Mouse (Mus musculus) NIH3T3 (cell line): ENCODE measurements at regions not wholly inside any gene's neighbourhood (a gene's known extent, or its start where the extent isn't known, plus 50 kb on each side); places are given as distances from the start of the nearest gene placed in this dataset.

Source experiments
- DNase-seq: peaks from one replicate; pipeline ENCODE4 v3.0.0-alpha.2; 2012; ENCODE audit warnings: low read depth

GRCm38 (mm10) chr17:87501098-87501497 lies 54.4 kb upstream of the Calm2 start:
- no peak for DNase-seq

DNA sequence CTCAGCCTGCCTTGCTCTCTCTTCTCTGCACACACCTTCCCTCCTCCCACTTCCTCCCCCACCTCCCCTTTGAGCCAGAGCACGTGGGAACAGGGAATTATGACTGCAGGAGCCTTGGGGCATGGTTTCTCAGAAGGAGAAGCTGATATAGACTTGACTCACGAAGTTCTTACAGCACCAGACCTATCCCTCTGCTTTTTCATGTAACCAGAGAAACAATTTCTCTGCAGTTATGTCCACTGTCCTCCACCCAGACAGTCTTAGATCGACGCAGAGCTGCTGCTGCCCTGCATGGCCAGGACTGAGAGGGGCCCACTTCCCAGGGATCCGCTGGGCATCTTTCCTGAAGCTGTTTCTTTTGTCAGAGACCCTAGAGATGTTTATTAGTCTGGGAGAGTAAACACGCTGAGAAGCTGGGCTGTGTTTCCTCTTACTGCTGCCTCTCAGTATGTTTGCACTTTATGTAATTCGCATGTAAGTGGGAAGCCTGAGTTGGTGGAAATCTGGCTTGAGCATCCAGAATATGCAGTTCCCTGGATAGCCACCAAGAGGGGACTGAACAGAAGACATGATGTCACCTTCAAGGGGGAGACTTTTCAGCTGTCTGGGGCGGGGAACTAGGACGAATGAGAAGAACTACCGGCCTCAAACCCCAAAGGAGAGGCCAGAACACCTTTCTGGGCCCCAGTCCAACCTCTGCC lies 55.1 kb upstream of the Calm2 start:
- DNase-seq = peak; percentile 33

- DNase-seq = no peak
These were observed 55.9 kb upstream of the Calm2 start for GRCm38 (mm10) chr17:87502388-87503369.

GRCm38 (mm10) chr17:87503491-87503890 lies 56.8 kb upstream of the Calm2 start:
- no peak for DNase-seq

- DNase-seq = no peak
These were observed 58.4 kb upstream of the Calm2 start for GRCm38 (mm10) chr17:87504960-87505681.

DNA sequence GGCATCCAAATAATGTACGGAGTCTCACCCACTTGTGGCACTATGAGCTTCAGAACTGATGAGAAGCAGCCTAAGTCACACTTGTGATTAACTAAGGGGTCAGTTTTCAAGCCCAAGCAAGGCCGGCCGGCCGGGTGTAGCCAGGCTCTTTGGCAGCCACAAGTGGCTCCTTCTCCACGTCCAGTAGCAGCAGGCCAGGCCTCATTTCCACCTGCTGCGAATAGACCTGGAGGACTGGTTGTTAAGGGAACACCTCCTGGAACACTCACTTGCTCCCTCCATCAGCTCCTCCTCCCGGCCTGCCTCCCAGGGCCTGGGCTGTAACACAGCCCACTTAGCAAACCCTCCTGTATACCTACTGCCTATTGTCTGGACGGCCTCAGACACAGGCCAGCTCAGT lies 61.1 kb upstream of the Calm2 start:
- DNase-seq = no peak

GRCm38 (mm10) chr17:87508582-87509253 lies 62.0 kb upstream of the Calm2 start:
- peak; percentile 20 for DNase-seq

GRCm38 (mm10) chr17:87512000-87512611 lies 65.4 kb upstream of the Calm2 start:
- DNase-seq = no peak

DNA sequence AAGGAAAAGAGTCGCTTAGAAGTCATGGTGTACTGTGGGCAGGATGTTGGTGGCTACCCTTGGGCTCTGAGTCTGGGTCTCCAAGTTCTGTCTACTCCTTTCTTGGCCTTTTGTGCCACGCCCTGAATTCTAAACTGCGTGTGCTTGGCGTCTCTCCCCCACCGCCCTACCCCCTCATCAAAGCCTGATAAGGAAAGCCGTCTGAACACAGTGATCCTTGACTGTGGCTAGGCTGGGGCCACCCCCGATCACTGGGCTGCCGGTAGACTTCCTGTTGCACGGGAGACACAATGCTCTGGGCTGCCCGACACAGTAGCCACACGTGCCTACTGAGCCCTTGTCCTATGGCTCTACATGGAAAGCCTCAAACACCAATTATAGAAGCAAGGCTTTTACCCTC lies 67.1 kb upstream of the Calm2 start:
- DNase-seq = no peak

DNA sequence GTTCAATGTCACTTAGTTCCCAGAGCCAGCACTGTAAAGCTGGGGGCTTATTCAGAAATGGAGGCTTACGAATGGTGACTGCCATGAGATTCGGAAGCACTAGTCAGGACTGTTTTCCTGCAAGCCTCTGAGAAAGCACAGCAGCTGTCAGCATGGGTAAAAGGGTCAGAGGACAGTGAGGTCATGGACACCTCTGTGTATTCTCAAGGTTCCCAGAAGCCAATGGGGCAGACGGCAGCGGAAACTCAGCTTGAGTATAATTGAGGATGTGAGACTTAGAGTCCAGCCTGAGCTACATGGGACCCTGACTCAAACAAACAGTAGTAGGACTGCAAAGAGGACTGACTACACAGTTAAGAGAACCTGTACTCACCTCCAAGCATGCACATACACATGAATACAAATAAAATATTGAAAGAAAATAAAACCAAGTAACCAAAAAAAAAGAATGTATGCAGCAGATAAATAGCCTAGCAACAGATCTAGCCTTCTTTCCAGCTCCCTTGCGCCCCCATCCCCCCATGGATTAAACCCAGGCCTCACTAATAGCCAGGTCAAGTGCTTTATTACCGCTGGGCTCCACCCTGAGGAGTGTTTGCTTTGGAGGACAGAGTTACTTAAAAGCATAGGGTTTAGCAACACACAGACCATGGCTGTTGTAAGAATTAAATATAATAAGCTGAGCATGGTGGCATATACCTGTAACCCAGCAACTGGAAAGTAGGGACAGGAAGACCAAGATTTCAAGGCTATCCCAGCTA lies 67.8 kb upstream of the Calm2 start:
- DNase-seq = no peak

- DNase-seq = no peak
These were observed 70.5 kb upstream of the Calm2 start for GRCm38 (mm10) chr17:87517258-87517657.

- no peak for DNase-seq
These were observed 72.7 kb upstream of the Calm2 start for GRCm38 (mm10) chr17:87519454-87519853.

GRCm38 (mm10) chr17:87520841-87521240 lies 74.1 kb upstream of the Calm2 start:
- DNase-seq = no peak

GRCm38 (mm10) chr17:87521622-87522151 lies 75.0 kb upstream of the Calm2 start:
- no peak for DNase-seq

DNA sequence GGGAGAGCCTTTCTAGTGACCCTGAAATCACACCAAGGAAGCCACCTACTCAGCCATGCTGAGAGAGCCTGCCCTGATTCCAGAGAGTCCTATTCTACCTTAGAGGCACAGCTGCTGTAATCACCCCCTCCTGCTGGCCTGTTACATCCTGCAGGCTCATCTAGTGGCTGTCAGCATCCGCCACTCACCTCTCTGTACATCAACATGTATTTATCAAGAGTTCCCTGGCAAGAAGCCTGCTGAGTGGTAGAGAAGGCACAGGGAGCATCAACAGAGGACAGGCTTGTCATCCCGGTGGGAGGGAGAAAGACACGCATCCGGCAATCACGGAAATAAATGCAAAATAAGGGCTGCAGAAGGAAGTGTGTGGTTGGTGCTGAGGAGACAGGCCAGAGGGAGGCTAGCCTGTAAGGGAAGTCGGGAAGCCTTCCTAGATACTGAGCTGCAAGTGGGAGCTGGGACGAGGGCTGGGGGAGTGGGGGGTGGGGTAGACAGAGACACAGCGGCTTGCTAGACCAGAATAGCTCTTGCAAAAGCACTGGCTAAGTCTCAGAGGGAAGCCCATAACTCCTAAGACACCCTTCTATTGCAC lies 75.9 kb upstream of the Calm2 start:
- no peak for DNase-seq

DNA sequence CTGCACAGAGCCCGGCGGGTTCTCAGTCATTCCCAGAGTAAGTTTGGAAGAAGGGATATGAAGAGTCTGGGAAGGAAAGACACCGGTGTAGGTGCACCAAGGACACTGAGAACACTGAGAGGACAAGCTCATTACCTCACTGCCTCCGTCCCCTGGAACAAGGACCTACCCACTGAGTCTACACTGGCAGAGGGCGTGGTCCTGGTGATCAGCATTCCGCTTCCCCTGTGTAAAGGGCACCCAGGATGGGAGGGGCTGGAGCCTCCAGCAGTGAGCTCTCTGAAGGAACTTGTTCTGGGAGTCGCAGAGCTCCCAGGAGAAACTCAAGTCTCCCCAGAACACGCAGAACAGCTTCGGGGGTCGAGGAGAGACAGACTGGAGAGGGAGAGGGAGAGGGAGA lies 76.9 kb upstream of the Calm2 start:
- no peak for DNase-seq

DNA sequence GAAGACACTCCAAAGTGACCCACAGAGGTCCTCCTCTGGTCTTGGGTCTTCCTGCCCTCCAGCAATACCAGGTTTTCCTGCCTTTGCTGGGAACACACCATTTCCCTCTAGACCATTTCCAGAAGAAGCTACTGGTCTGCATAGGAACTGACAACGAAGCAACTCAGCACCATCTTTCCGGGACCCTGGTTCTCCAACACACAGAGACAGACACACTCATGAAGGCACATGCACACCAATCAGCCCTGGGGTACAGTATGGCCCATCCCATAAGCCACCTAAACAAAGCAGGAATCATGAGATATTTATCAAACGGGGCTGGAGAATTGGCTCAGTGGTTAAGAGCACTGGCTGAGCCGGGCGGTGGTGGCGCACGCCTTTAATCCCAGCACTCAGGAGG lies 80.4 kb upstream of the Calm2 start:
- DNase-seq = no peak

- peak; percentile 91 for DNase-seq
These were observed 83.6 kb upstream of the Calm2 start for GRCm38 (mm10) chr17:87530162-87530817.

GRCm38 (mm10) chr17:87530818-87531410 lies 84.2 kb upstream of the Calm2 start:
- DNase-seq = peak; percentile 36
